19 mouse cellular contexts compared by ENCODE assay signal in genomic region chr3:34232329-34233250, GRCm38 (mm10).
DNase-seq lines count a peak whose midpoint lies in the region; ATAC-seq lines count a peak whose summit lies in the region.
"Had no signal": no experiment of that assay in that cellular context is flagged by ENCODE, and none has a peak within 500 bp of the region (broad histone marks: within the 10 kb centered on the region; RNA-seq: fewer than 3 reads in every experiment).

No protein-coding gene starts in this region.

- no peak overlapping the region for H3K4me2 ChIP-seq in hindbrain, embryonic 16.5 days (ENCODE audit: low read length)
- no peak overlapping the region for H3K4me2 ChIP-seq in hindbrain, embryonic 11.5 days (replicated peaks; ENCODE audit: low read depth, low read length)
- peak overlapping the region; percentile 8; the same call in 1 of the 2 replicates for H3K4me2 ChIP-seq in midbrain, embryonic 14.5 days (ENCODE audit: low read length)
- H3K4me2 ChIP-seq: heart, embryonic 12.5 days; intestine, embryonic 15.5 days; kidney, embryonic 15.5 days; limb, embryonic 12.5 days; liver, embryonic 13.5 days; lung, embryonic 15.5 days; stomach, embryonic 15.5 days had no signal

- no peak overlapping the region; the same call in 1 of the 2 replicates for H3K27ac ChIP-seq in hindbrain, embryonic 16.5 days (ENCODE audit: low read depth, low read length)
- H3K27ac ChIP-seq in hindbrain, embryonic 11.5 days (ENCODE audit: low read depth, low read length): no peak overlapping the region
- no peak overlapping the region for H3K27ac ChIP-seq in midbrain, embryonic 14.5 days (replicated peaks; ENCODE audit: low read depth, low read length)
- H3K27ac ChIP-seq: embryonic facial prominence, embryonic 10.5 days; intestine, embryonic 15.5 days; kidney, embryonic 15.5 days; limb, embryonic 12.5 days; liver, embryonic 13.5 days; lung, embryonic 15.5 days; stomach, embryonic 15.5 days had no signal

- no peak overlapping the region for H3K4me3 ChIP-seq in hindbrain, embryonic 16.5 days (ENCODE audit: low read length)
- H3K4me3 ChIP-seq in hindbrain, embryonic 11.5 days (ENCODE audit: low read depth, low read length): no peak overlapping the region
- H3K4me3 ChIP-seq in midbrain, embryonic 14.5 days (replicated peaks; ENCODE audit: low read depth, low read length): no peak overlapping the region
- H3K4me3 ChIP-seq: embryonic facial prominence, embryonic 10.5 days; heart, embryonic 12.5 days; intestine, embryonic 15.5 days; kidney, embryonic 15.5 days; limb, embryonic 12.5 days; liver, embryonic 13.5 days; lung, embryonic 15.5 days; stomach, embryonic 15.5 days had no signal

- H3K9ac ChIP-seq in hindbrain, embryonic 16.5 days (ENCODE audit: low read depth, low read length): no peak overlapping the region
- H3K9ac ChIP-seq in hindbrain, embryonic 11.5 days (ENCODE audit: low read depth, low read length): no peak overlapping the region
- no peak overlapping the region for H3K9ac ChIP-seq in midbrain, embryonic 14.5 days (replicated peaks; ENCODE audit: low read length)
- H3K9ac ChIP-seq: heart, embryonic 12.5 days; intestine, embryonic 15.5 days; kidney, embryonic 15.5 days; limb, embryonic 12.5 days; liver, embryonic 13.5 days; lung, embryonic 15.5 days; stomach, embryonic 15.5 days had no signal

- no peaks in the 10 kb centered on the region for H3K4me1 ChIP-seq in hindbrain, embryonic 16.5 days (ENCODE audit: control insufficient read depth, insufficient read depth, low read depth, low read length)
- H3K4me1 ChIP-seq in hindbrain, embryonic 11.5 days (replicated peaks; ENCODE audit: control insufficient read depth, insufficient read depth, low read length): no peaks in the 10 kb centered on the region
- H3K4me1 ChIP-seq in midbrain, embryonic 14.5 days (ENCODE audit: control insufficient read depth, insufficient read depth, low read length): peaks cover 9% of the 10 kb centered on the region; the same call in 1 of the 2 replicates
- H3K4me1 ChIP-seq: heart, embryonic 12.5 days; intestine, embryonic 15.5 days; kidney, embryonic 15.5 days; limb, embryonic 12.5 days; liver, embryonic 13.5 days; lung, embryonic 15.5 days; stomach, embryonic 15.5 days had no signal

- no peak for DNase-seq in hindbrain, embryonic 11.5 days (ENCODE audit: low spot score)
- DNase-seq in right cerebral cortex, adult 18-20 months: peak; percentile 32
- DNase-seq in right cerebral cortex, postnatal 10 days (ENCODE audit: low spot score in 2 of 2): no peak
- DNase-seq in midbrain, embryonic 14.5 days: no peak
- DNase-seq in right cerebral cortex, postnatal 4 days: no peak
- DNase-seq in B cell, adult 2 months: no peak
- DNase-seq: adrenal gland, adult 2 months; cerebellum, adult 11 months; gastrocnemius, postnatal 36 days; liver, embryonic 13.5 days had no signal

- ATAC-seq in hindbrain, embryonic 16.5 days: peak; percentile 60
- no peak for ATAC-seq in hindbrain, embryonic 11.5 days (ENCODE audit: low FRiP score)
- ATAC-seq in midbrain, embryonic 14.5 days (ENCODE audit: low FRiP score, low TSS enrichment): no peak
- ATAC-seq: intestine, embryonic 15.5 days had no signal

- no peaks in the 10 kb centered on the region for H3K36me3 ChIP-seq in hindbrain, embryonic 16.5 days (ENCODE audit: control insufficient read depth, insufficient read depth, low read length)
- no peaks in the 10 kb centered on the region for H3K36me3 ChIP-seq in hindbrain, embryonic 11.5 days (ENCODE audit: control insufficient read depth, insufficient read depth, low read length)
- H3K36me3 ChIP-seq in midbrain, embryonic 14.5 days (ENCODE audit: control insufficient read depth, insufficient read depth, low read length): no peaks in the 10 kb centered on the region
- H3K36me3 ChIP-seq: embryonic facial prominence, embryonic 10.5 days; heart, embryonic 12.5 days; intestine, embryonic 15.5 days; kidney, embryonic 15.5 days; limb, embryonic 12.5 days; liver, embryonic 13.5 days; lung, embryonic 15.5 days; stomach, embryonic 15.5 days had no signal

- H3K27me3 ChIP-seq in hindbrain, embryonic 16.5 days (replicated peaks; ENCODE audit: control insufficient read depth, insufficient read depth, low read length): 0 out of 2 replicates have a peak, but pooled peaks cover 3% of the 10 kb centered on the region
- no peaks in the 10 kb centered on the region for H3K27me3 ChIP-seq in hindbrain, embryonic 11.5 days (ENCODE audit: control insufficient read depth, insufficient read depth, low read length)
- H3K27me3 ChIP-seq in midbrain, embryonic 14.5 days (ENCODE audit: control insufficient read depth, insufficient read depth, low read length): peaks cover 11% of the 10 kb centered on the region; the same call in 1 of the 2 replicates
- H3K27me3 ChIP-seq: CH12.LX; intestine, embryonic 15.5 days; liver, embryonic 13.5 days; lung, embryonic 15.5 days; stomach, embryonic 15.5 days had no signal

- WGBS in hindbrain, embryonic 16.5 days: 86% methylated on average over 7 of the region's 7 CpGs
- WGBS in hindbrain, embryonic 11.5 days: 80% methylated on average over 7 of the region's 7 CpGs
- 69% methylated on average over 7 of the region's 7 CpGs for WGBS in midbrain, embryonic 14.5 days

- H3K9me3 ChIP-seq in hindbrain, embryonic 16.5 days (ENCODE audit: control insufficient read depth, low read length): no peaks in the 10 kb centered on the region
- no peaks in the 10 kb centered on the region for H3K9me3 ChIP-seq in hindbrain, embryonic 11.5 days (ENCODE audit: control insufficient read depth, low read length)
- H3K9me3 ChIP-seq in midbrain, embryonic 14.5 days (ENCODE audit: control insufficient read depth, low read length): no peaks in the 10 kb centered on the region
- H3K9me3 ChIP-seq: embryonic facial prominence, embryonic 10.5 days; heart, embryonic 12.5 days; intestine, embryonic 15.5 days; kidney, embryonic 15.5 days; limb, embryonic 12.5 days; liver, embryonic 13.5 days; lung, embryonic 15.5 days; stomach, embryonic 15.5 days had no signal
